Mouse (Mus musculus): ENCODE results near the gene Adamts4.

GRCm38 (mm10) chr1:171269848-171270572 is 19.8 kb downstream of the Adamts4 start, which contains the start of gene B4galt3:
- TF ChIP-seq CTCF (IDR thresholded peaks at IDR 0.05; ENCODE audit: low read depth) (no peak), EP300 (IDR thresholded peaks at IDR 0.05; ENCODE audit: low read depth) (no peak)

All from heart, postnatal 0 days (tissue).